Comparison of ENCODE assay signal across 8 mouse cellular contexts in genomic region chr13:90886568-90886983, GRCm38 (mm10). TPM values are rescaled to one million over a fixed set of nuclear protein-coding genes. Genes with fewer than 3 reads are reported as not detected.
DNase-seq lines count a peak whose midpoint lies in the region; ATAC-seq and TF ChIP-seq lines count a peak whose summit lies in the region.

No protein-coding gene starts in this region.

- H3K27ac ChIP-seq in cerebellum, adult 2 months (ENCODE audit: insufficient read depth, low read length), result no peak overlapping the region
- H3K27ac ChIP-seq in forebrain, embryonic 16.5 days (ENCODE audit: low read length), result no peak overlapping the region
- H3K27ac ChIP-seq in layer of hippocampus, adult 2 months, result peak overlapping the region; percentile 18; the same call in 1 of the 2 replicates
- H3K27ac ChIP-seq in lung, embryonic 15.5 days, result no peak overlapping the region

- H3K9ac ChIP-seq in forebrain, embryonic 16.5 days (replicated peaks; ENCODE audit: low read depth, low read length), result no peak overlapping the region
- H3K9ac ChIP-seq in lung, embryonic 15.5 days, result peak overlapping the region; percentile 15

- WGBS in cerebellum, adult 2 months, result 1% methylated on average over 18 of the region's 18 CpGs
- WGBS in forebrain, embryonic 16.5 days, result 1% methylated on average over 18 of the region's 18 CpGs
- under 1% methylated on average over 18 of the region's 18 CpGs for WGBS in lung, embryonic 15.5 days

- no peaks in the 10 kb centered on the region for H3K9me3 ChIP-seq in forebrain, embryonic 16.5 days (ENCODE audit: control insufficient read depth, low read length)
- H3K9me3 ChIP-seq in lung, embryonic 15.5 days, result no peaks in the 10 kb centered on the region

- TF ChIP-seq CTCF in cerebellum, adult 2 months (IDR thresholded peaks at IDR 0.05; ENCODE audit: borderline replicate concordance, insufficient read depth, low read depth, low read length), result peak; percentile 63
- peak; percentile 92 for TF ChIP-seq CTCF in layer of hippocampus, adult 2 months (conservative IDR thresholded peaks at IDR 0.05)

- no peaks in the 10 kb centered on the region for H3K4me1 ChIP-seq in cerebellum, adult 2 months (ENCODE audit: control insufficient read depth, insufficient read depth, low read length)
- H3K4me1 ChIP-seq in forebrain, embryonic 16.5 days (replicated peaks; ENCODE audit: control insufficient read depth, insufficient read depth, low read length), result peaks cover 2% of the 10 kb centered on the region; the same call in 1 of the 2 replicates
- peaks cover 12% of the 10 kb centered on the region for H3K4me1 ChIP-seq in lung, embryonic 15.5 days

- ATAC-seq in forebrain, embryonic 16.5 days, result peak; percentile 79
- peak; percentile 55; the same call in 1 of the 2 replicates for ATAC-seq in lung, embryonic 15.5 days (ENCODE audit: borderline replicate concordance, extremely low read depth, low FRiP score, low TSS enrichment)

- H3K4me3 ChIP-seq in cerebellum, adult 2 months (replicated peaks; ENCODE audit: insufficient read depth, low read depth, low read length), result peak overlapping the region; percentile 30
- peak overlapping the region; percentile 25 for H3K4me3 ChIP-seq in forebrain, embryonic 16.5 days (replicated peaks; ENCODE audit: low read length)
- H3K4me3 ChIP-seq in layer of hippocampus, adult 2 months, result peak overlapping the region; percentile 49
- peak overlapping the region; percentile 44 for H3K4me3 ChIP-seq in lung, embryonic 15.5 days

- H3K27me3 ChIP-seq in cerebellum, adult 2 months (ENCODE audit: control insufficient read depth, insufficient read depth, low read length), result no peaks in the 10 kb centered on the region
- H3K27me3 ChIP-seq in forebrain, embryonic 16.5 days (replicated peaks; ENCODE audit: control insufficient read depth, insufficient read depth, low read length), result no peaks in the 10 kb centered on the region
- no peaks in the 10 kb centered on the region for H3K27me3 ChIP-seq in lung, embryonic 15.5 days

- H3K36me3 ChIP-seq in forebrain, embryonic 16.5 days (ENCODE audit: control insufficient read depth, insufficient read depth), result no peaks in the 10 kb centered on the region
- no peaks in the 10 kb centered on the region for H3K36me3 ChIP-seq in lung, embryonic 15.5 days

- TF ChIP-seq POLR2A in cerebellum, adult 2 months (IDR thresholded peaks at IDR 0.05; ENCODE audit: borderline replicate concordance, insufficient read depth, low read length), result no peak

- DNase-seq in MN1 (ENCODE audit: low spot score), result peak; percentile 77
- DNase-seq in cerebellum, adult 2 months, result peak; percentile 50 to 64
- peak; percentile 86 for DNase-seq in heart, postnatal 4 days
- DNase-seq in layer of hippocampus, adult 2 months (ENCODE audit: low spot score in 2 of 2), result peak; percentile 60 to 82
- DNase-seq in ovary, postnatal 10 days (ENCODE audit: low spot score), result peak; percentile 38
- DNase-seq in thymus, postnatal 14 days, result peak; percentile 64

- H3K4me2 ChIP-seq in forebrain, embryonic 16.5 days (ENCODE audit: low read length), result peak overlapping the region; percentile 50
- peak overlapping the region; percentile 72 for H3K4me2 ChIP-seq in lung, embryonic 15.5 days

RNA-seq across cellular contexts. Expression of gene Atp6ap1l, which starts 18.6 kb away (rescaled TPM):
- 13.3 and 14.2 TPM in 2 replicates for polyA plus RNA-seq in cerebellum, adult 2 months (2012; rRNA removed)
- 4.2 and 4.3 TPM in 2 replicates for polyA plus RNA-seq in forebrain, embryonic 16.5 days (2015; fragmentation: Nextera tagmentation; extraction: Ambion mirVana)
- 1 to 10 TPM in 1 of 2 experiments, under 1 TPM in 1; 0.65 to 1.6 TPM for total RNA-seq in heart, postnatal 4 days (2021)
- 1 to 10 TPM; 3.1 TPM for total RNA-seq in layer of hippocampus, adult 2 months (2021)
- polyA plus RNA-seq in lung, embryonic 15.5 days (2015; fragmentation: Nextera tagmentation; extraction: Ambion mirVana), result not detected in 2 replicates

RNA-seq across cellular contexts. Expression of gene Rps23, which starts 36.2 kb away (rescaled TPM):
- polyA plus RNA-seq in cerebellum, adult 2 months (2012; rRNA removed), result 357 and 409 TPM in 2 replicates
- polyA plus RNA-seq in forebrain, embryonic 16.5 days (2015; fragmentation: Nextera tagmentation; extraction: Ambion mirVana), result 114 and 136 TPM in 2 replicates
- 100 to 1,000 TPM; 294 to 301 TPM for total RNA-seq in heart, postnatal 4 days (2021)
- 100 to 1,000 TPM; 227 to 254 TPM for total RNA-seq in layer of hippocampus, adult 2 months (2021)
- polyA plus RNA-seq in lung, embryonic 15.5 days (2015; fragmentation: Nextera tagmentation; extraction: Ambion mirVana), result 186 and 221 TPM in 2 replicates
